ENCODE assay signal across 22 mouse cellular contexts in genomic region chr14:47495951-47496350, GRCm38 (mm10). TPM values are rescaled to one million over a fixed set of nuclear protein-coding genes. Genes with fewer than 3 reads are reported as not detected.
DNase-seq lines count a peak whose midpoint lies in the region; ATAC-seq lines count a peak whose summit lies in the region.
"Had no signal": no experiment of that assay in that cellular context is flagged by ENCODE, and none has a peak within 500 bp of the region (broad histone marks: within the 10 kb centered on the region; RNA-seq: fewer than 3 reads in every experiment).

No protein-coding gene starts in this region.

- H3K36me3 ChIP-seq in intestine, embryonic 15.5 days, result no peaks in the 10 kb centered on the region
- H3K36me3 ChIP-seq in intestine, embryonic 16.5 days (ENCODE audit: control insufficient read depth, insufficient read depth, low read length), result no peaks in the 10 kb centered on the region
- H3K36me3 ChIP-seq in liver, embryonic 13.5 days, result peaks cover 14% of the 10 kb centered on the region
- H3K36me3 ChIP-seq: embryonic facial prominence, embryonic 13.5 days; heart, embryonic 15.5 days had no signal

- no peaks in the 10 kb centered on the region for H3K9me3 ChIP-seq in intestine, embryonic 15.5 days
- H3K9me3 ChIP-seq in intestine, embryonic 16.5 days (ENCODE audit: control insufficient read depth, low read length), result no peaks in the 10 kb centered on the region
- H3K9me3 ChIP-seq in liver, embryonic 13.5 days (replicated peaks), result no peaks in the 10 kb centered on the region
- H3K9me3 ChIP-seq: embryonic facial prominence, embryonic 13.5 days; forebrain, embryonic 13.5 days; heart, embryonic 15.5 days had no signal

- no peak overlapping the region for H3K4me3 ChIP-seq in intestine, embryonic 15.5 days (replicated peaks)
- H3K4me3 ChIP-seq in intestine, embryonic 16.5 days (ENCODE audit: low read length), result no peak overlapping the region
- no peak overlapping the region for H3K4me3 ChIP-seq in liver, embryonic 13.5 days (replicated peaks)
- H3K4me3 ChIP-seq: embryonic facial prominence, embryonic 13.5 days; forebrain, embryonic 13.5 days; heart, adult 2 months; heart, embryonic 15.5 days had no signal

- H3K27ac ChIP-seq in intestine, embryonic 15.5 days, result no peak overlapping the region
- H3K27ac ChIP-seq in intestine, embryonic 16.5 days (ENCODE audit: low read length), result no peak overlapping the region
- peak overlapping the region; percentile 9; the same call in 1 of the 2 replicates for H3K27ac ChIP-seq in liver, embryonic 13.5 days
- H3K27ac ChIP-seq: embryonic facial prominence, embryonic 13.5 days; forebrain, embryonic 13.5 days; heart, adult 2 months; heart, embryonic 15.5 days had no signal

- H3K9ac ChIP-seq in intestine, embryonic 15.5 days, result no peak overlapping the region
- H3K9ac ChIP-seq in intestine, embryonic 16.5 days (ENCODE audit: low read depth, low read length), result no peak overlapping the region
- no peak overlapping the region for H3K9ac ChIP-seq in liver, embryonic 13.5 days
- H3K9ac ChIP-seq: embryonic facial prominence, embryonic 13.5 days; forebrain, embryonic 13.5 days; forebrain, postnatal 0 days; heart, embryonic 15.5 days had no signal

- WGBS in intestine, embryonic 15.5 days, result 89% methylated on average over 3 of the region's 3 CpGs
- 92% methylated on average over 3 of the region's 3 CpGs for WGBS in intestine, embryonic 16.5 days
- WGBS in liver, embryonic 13.5 days (ENCODE audit: insufficient replicate concordance), result 89% methylated on average over 3 of the region's 3 CpGs

- no peak for DNase-seq in liver, embryonic 13.5 days
- DNase-seq in liver, result no peak
- DNase-seq in lung, postnatal 36 days, result no peak
- DNase-seq: adrenal gland, postnatal 14 days; B cell, adult 2 months; cerebellum, adult 11-12 months; cerebellum, adult 9-10 months; cerebellum, postnatal 25 days; forebrain, postnatal 0 days; gastrocnemius, postnatal 14 days; heart, adult 2 months; heart, postnatal 14 days had no signal

- no peaks in the 10 kb centered on the region for H3K27me3 ChIP-seq in intestine, embryonic 15.5 days (replicated peaks)
- no peaks in the 10 kb centered on the region for H3K27me3 ChIP-seq in intestine, embryonic 16.5 days (replicated peaks; ENCODE audit: control insufficient read depth, insufficient read depth, low read length)
- H3K27me3 ChIP-seq in liver, embryonic 13.5 days, result no peaks in the 10 kb centered on the region
- H3K27me3 ChIP-seq: embryonic facial prominence, embryonic 13.5 days; forebrain, embryonic 13.5 days; heart, embryonic 15.5 days had no signal

- H3K4me1 ChIP-seq in intestine, embryonic 15.5 days (replicated peaks), result no peaks in the 10 kb centered on the region
- H3K4me1 ChIP-seq in intestine, embryonic 16.5 days (ENCODE audit: control insufficient read depth, insufficient read depth, low read length), result no peaks in the 10 kb centered on the region; the same call in 1 of the 2 replicates
- peaks cover 40% of the 10 kb centered on the region for H3K4me1 ChIP-seq in liver, embryonic 13.5 days (replicated peaks)
- H3K4me1 ChIP-seq: embryonic facial prominence, embryonic 13.5 days; forebrain, embryonic 13.5 days had no signal

- peak; percentile 60; the same call in 1 of the 2 replicates for ATAC-seq in intestine, embryonic 15.5 days
- ATAC-seq in intestine, embryonic 16.5 days, result no peak
- ATAC-seq in liver, embryonic 13.5 days (ENCODE audit: low read depth), result peak; percentile 44; the same call in 1 of the 2 replicates
- peak; percentile 45; the same call in 1 of the 2 replicates for ATAC-seq in megakaryocyte progenitor cell, adult 5-6 weeks (replicated peaks; ENCODE audit: poor library complexity)
- ATAC-seq in inflammation-experienced regulatory T-cells, adult 6 months, result no peak
- ATAC-seq: activated CD4-positive, CD25-positive, alpha-beta regulatory T cell, adult 4 months; CD4-positive, CD25-positive, alpha-beta regulatory T cell, adult 4 months; forebrain, embryonic 13.5 days; forebrain, postnatal 0 days had no signal

- no peak overlapping the region for H3K4me2 ChIP-seq in intestine, embryonic 15.5 days (replicated peaks)
- H3K4me2 ChIP-seq in intestine, embryonic 16.5 days (ENCODE audit: low read depth, low read length), result no peak overlapping the region
- no peak overlapping the region for H3K4me2 ChIP-seq in liver, embryonic 13.5 days
- H3K4me2 ChIP-seq: embryonic facial prominence, embryonic 13.5 days; forebrain, embryonic 13.5 days; heart, embryonic 11.5 days; heart, embryonic 15.5 days had no signal

RNA-seq across cellular contexts. Expression of gene Fbxo34, which starts 45.7 kb away (rescaled TPM):
- 22.1 and 23.6 TPM in 2 replicates for polyA plus RNA-seq in intestine, embryonic 15.5 days (2015; fragmentation: Nextera tagmentation; extraction: Ambion mirVana)
- 20.4 and 23.5 TPM in 2 replicates for polyA plus RNA-seq in intestine, embryonic 16.5 days (2015; fragmentation: Nextera tagmentation; extraction: Ambion mirVana)
- 34.9 and 36.3 TPM in 2 replicates for polyA plus RNA-seq in liver, embryonic 13.5 days (2015; fragmentation: Nextera tagmentation; extraction: Ambion mirVana)
- total RNA-seq in megakaryocyte progenitor cell, adult 5-6 weeks (2015), result 11.0 and 11.4 TPM in 2 replicates
- 16.1 and 22.6 TPM in 2 replicates for total RNA-seq in megakaryocyte progenitor cell, adult 5-6 weeks (2017)
- 10 to 100 TPM in 1 of 3 experiments, 1 to 10 TPM in 2; 8.7 to 10.3 (median 9.4) TPM for polyA plus RNA-seq in inflammation-experienced regulatory T-cells, adult 6 months (2017; shearing (Covaris generic))

Comparison
In these comparisons a context has a peak if more than half of its experiments do, and no peak if none do; other contexts are left out.
1. ATAC-seq: peak in intestine, embryonic 15.5 days (single experiment), liver, embryonic 13.5 days (single experiment) and megakaryocyte progenitor cell, adult 5-6 weeks (single experiment); none in intestine, embryonic 16.5 days (single experiment) and inflammation-experienced regulatory T-cells, adult 6 months (single experiment).